Mouse (Mus musculus): Measurements from ENCODE around the gene Gm6583.
"Not testable (repeated sequence)": the region's sequence is repeated elsewhere in the genome, so short reads cannot be mapped to it uniquely, and the experiment has no call there.

Gene Gm6583

DNA sequence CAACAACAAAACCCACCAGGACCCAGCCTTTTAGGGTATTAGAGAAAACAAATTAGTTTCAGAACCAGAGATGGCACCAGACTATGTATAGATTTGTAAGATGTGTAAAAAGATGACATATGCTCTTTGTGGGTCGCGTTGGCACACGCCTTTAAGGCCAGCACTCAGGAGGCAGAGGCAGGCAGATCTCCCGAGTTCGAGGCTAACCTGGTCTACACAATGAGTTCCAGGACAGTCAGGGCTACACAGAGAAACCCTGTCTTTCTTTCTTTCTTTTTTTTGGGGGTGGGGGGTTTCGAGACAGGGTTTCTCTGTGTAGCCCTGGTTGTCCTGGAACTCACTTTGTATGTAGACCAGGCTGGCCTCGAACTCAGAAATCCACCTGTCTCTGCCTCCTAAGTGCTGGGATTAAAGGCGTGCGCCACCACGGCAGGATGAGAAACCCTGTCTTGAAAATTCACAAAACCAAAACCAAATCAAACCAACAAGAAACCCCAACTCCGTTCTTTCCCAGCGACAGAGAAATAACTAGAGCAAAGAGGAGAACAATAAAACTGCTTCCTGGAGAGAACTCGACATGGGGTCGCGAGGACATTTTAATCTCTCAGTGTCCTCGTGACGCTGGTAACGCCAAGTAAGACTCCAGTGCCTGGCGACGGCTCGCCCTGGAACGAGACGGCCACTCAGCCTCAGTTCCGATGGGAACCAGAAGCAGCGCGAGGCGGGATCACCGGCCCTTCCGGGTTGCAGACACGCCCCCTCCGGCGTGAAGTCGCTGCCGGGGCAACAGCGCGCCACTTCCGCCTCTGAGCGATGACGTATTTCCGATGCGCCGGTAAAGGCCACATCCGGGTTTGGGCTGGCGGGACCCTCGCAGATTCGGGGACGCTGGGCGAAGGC is 30.0 kb downstream of the Gm6583 start, which contains the start of gene Tfip11:
Gene Tfip11, plus strand, starts transcription at position 813 of the 900 bp plus-strand sequence.
- in situ Hi-C loops (cut with MboI, MseI), result no loop called here

DNA sequence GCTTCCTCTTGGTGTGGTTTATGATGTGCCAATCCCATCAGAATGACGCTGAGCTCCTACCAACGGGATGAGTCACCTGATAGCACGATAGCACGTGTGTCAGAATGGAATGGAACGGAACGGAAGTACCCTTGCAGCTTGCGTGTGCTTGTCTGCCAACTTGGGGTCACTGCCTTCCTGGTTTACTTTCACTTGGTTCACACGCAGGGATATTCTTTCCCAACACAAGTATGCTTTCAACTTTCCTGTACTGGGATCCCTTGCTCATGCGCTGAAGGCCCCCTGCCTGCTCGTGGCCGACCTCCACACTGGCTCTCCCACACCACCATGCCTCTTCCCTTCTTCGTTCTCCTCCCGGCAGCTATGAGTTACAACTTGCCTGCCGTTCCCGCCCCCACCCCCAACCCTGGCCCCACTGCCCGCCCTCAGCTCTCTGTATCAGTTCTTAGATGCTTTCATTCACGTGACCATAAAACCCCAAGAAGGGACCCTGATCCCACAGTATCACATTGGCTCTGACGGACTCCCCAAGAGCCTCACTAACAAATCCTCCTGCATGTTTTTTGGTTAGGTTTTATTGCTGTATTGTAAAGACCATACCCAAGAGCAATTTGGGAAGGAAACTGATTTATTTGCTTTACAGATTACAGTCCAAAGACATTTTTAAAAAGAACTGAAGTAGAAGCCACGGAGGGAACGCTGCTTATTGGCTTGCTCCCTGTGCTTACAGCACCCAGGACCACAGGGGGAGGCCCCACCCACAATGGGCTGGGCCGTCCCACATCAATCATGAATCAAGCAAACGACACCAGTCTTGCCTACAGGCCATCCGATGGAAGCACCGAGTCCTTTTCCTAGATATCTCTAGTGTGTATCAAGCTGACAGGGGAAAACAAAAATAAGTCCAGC is 30.9 kb downstream of the Gm6583 start:
- in situ Hi-C loops (cut with MboI, MseI), result no loop called here

DNA sequence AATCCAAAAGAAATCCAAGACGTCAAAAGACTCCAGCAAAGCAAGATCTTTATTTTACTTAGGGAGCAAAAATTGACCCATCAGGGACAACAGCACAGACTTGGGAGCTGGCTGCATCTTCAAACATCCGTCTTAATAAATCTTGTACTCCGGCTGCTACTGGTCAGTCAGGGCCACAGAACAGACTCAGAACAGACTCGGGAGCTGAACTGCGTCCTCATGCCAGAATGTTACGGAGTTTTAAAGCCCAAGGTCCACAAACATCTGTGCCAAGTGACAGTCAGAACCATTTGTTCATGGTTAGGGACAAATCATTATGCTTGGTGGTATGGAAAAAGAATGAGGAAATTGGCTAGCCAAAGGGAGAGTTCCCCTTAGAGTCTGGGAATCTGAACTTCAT is 32.6 kb downstream of the Gm6583 start:
- in situ Hi-C loops (cut with MboI, MseI), result no loop called here

DNA sequence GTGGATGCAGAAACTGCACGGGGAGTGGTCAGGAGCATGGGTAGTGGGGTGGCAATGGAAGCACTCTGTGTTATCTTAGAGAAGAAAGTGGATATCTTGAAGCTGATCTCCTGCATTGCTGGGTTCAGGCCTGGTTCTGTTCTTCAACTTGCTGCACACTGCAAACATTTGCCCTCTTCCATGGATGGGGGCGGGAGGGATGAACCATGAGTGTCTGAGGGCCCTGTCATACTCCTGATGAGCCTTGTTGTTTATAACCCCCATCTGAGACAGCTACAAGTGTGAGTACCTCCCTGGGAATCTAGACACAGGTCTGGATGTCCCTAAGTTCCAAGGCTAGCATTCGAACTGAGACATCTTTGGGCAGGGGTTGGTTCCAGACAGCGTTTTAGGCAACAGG is 34.5 kb downstream of the Gm6583 start:
- in situ Hi-C loops (cut with MboI, MseI), result no loop called here

DNA sequence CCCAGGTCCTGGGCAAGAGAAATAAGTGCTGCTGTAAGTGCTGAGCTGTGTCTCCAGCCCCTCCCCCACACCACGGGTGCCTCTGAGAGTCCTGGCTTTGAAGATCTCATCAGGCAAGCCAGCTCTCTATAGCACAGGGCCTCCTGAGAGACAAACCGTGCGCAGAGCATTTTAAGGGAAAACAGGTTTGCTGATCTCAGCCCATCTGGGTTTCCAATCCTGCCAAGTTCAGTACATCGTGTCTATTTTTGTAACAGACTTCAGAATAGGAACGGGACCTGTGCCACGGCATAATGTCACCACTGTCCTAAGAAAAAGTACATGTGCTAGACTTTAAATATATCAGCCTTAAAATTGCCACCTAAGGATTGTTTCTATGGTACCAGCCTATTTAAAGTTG is 34.9 kb downstream of the Gm6583 start:
- in situ Hi-C loops (cut with MboI, MseI), result no loop called here

DNA sequence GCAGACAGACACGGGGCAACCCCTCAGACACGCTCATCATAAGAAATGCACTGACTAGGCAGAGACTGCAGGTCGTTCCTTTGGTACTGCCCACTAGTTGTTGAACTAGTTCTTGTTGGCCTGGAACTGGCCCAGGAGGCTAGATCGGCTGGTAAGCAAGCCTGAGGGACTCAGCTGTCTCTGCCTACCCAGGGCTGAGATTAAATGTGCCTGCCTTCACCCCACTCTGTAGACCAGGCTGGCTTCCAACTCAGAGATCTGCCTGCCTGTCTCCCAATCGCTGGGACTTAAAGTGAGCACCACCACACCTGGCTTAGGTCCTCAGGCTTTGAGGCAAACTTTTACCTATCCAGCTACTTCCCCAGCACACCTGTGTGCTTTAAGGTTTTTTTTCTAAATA is 35.5 kb downstream of the Gm6583 start:
- in situ Hi-C loops (cut with MboI, MseI), result no loop called here

DNA sequence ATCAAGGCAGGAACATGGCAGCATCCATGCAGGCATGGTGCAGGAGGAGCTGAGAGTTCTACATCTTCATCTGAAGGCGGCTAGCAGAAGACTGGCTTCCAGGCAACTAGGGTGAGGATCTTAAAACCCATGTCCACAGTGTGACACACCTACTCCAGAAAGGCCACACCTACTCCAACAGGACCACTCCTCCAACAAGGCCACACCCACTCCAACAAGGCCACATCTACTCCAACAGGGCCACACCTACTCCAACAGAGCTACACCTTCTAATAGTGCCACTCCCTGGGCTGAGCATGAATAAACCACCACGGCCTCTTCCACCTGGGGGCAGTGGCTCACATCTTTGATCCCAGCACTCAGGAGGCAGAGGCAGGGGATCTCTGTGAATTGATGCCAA is 36.5 kb downstream of the Gm6583 start:
- in situ Hi-C loops (cut with MboI, MseI), result not testable (repeated sequence)

DNA sequence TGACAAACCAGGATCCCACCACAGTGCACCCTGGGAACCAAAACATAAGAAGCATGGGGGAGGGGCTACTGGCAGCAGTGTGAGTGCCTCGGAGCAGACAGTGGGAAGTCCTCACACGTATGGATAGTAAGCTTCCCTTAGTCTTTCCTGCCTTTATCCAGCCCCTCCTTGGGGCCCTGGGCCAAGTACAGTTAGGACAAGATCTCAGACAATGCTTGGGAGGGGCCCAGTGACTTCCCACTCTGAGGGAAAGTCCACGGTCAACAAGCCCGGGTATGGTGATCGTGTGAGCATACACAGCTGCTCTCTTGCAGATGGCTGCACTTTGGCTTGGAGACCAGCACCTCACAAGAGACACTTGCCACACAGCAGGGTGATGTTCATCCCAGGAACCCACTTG is 38.5 kb downstream of the Gm6583 start:
- in situ Hi-C loops (cut with MboI, MseI), result no loop called here

DNA sequence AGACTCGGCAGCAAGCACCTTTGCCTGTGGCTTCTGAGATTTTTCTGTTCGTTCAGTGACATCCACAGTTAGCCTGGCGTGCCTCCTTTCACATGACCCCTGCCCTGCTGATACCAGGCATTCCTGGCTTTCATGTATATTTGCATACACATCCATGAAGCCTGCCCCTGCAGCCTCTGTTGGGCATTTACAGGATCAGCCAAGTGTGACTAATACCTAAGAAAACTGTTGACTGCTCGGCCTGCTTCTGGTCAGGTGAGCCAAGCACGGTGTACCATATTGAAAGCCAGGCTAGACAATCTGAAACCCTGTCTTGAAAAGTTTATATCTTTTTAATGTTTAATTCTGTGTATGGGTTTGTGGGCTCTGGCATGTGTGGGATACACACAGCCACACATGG is 39.4 kb downstream of the Gm6583 start:
- in situ Hi-C loops (cut with MboI, MseI), result no loop called here

DNA sequence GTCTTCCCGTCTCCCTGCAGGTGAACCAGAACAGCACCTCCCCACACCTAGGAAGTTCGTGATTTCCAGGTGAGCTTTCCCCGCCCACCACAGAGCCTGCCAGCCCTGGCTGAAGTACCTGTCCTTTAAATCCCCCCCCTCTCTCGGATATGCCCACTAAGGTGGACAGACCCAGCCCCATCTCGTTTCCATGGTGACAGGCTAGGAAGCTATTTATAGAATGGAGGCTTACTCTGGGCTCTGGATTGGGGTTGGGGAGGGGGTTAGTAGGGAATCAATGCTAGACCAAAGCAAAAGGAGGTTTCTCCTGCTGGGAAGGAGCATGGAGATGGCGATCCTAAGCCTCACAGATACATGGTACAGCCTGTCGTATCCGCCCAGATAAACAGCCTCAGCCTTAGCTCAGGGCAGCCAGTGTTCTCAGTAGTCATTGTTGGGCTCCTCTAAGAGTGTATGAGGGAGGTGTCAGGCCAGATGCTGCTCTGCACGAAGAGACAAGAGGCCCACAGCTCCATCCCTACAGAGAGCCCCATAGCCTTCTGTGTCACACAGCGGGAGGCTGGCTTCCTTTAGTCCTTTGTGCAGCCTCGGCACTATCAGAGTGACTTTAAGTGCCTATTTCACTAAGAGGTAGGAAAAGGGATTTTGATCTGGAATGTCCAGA is 42.5 kb downstream of the Gm6583 start:
- in situ Hi-C loops (cut with MboI, MseI), result no loop called here

DNA sequence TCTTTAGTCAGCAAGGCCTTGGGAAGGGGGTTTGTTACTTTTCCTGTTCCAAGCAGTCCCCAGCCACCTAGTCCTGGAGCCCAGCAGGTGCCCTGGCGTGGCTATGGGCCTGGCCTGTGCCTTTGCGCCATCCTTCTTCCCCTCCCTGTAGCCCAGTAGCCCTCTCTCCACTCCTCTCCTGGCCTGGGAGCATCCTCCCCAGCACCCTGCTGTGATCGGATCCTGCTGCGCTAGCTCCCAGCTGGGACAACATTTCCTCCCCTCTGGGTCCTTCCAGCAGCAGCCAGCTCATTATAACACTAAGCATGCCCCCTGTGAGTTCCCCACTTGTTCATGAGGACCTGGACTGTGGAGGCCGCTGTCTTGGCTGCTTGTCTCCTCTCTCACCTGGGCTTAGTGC is 50.0 kb downstream of the Gm6583 start:
- in situ Hi-C loops (cut with MboI, MseI), result no loop called here
